Mouse (Mus musculus) megakaryocyte, embryonic 14.5 days (primary cell): ENCODE data around the gene Fam131b. TPM values are rescaled to one million over a fixed set of nuclear protein-coding genes. Genes with fewer than 3 reads are reported as not detected.

Experiments
- H3K27me3 ChIP-seq: replicated peaks from 2 replicates; pipeline ENCODE3; 2012; ENCODE audit warnings: inconsistent platforms
- H3K36me3 ChIP-seq: replicated peaks from 2 replicates; pipeline ENCODE3; 2012; ENCODE audit warnings: low read length, inconsistent platforms, mixed read lengths
- H3K4me1 ChIP-seq: 2 replicates; pipeline ENCODE4 v1.6.1; 2012; ENCODE audit warnings: inconsistent platforms
- H3K4me3 ChIP-seq: replicated peaks from 2 replicates; pipeline ENCODE3; 2012; ENCODE audit warnings: moderate library complexity, mild to moderate bottlenecking, inconsistent platforms
- H3K9me3 ChIP-seq: 2 replicates; pipeline ENCODE4 v1.6.1; 2012; ENCODE audit warnings: inconsistent platforms
- FLI1 ChIP-seq: IDR thresholded peaks from 2 replicates; pipeline ENCODE4 v1.6.1; 2012; ENCODE audit warnings: low read length, inconsistent platforms, mixed read lengths
- GATA1 ChIP-seq: IDR thresholded peaks from 3 replicates; pipeline ENCODE4 v1.6.1; 2012; ENCODE audit warnings: mixed read lengths, low read length, inconsistent platforms, borderline replicate concordance
- polyA plus RNA-seq: library from polyadenylated mRNA; stranded (reverse); fragments of >175 nt; gene quantifications from 2 replicates; pipeline ENCODE4 v1.2.3, GENCODE M21; 2012; ENCODE audit warnings: low replicate concordance; ENCODE audit not compliant: insufficient read depth

The Fam131b gene
- polyA plus RNA-seq, 1 experiment = 0.41 TPM

GRCm38 (mm10) chr6:42349426-42350020 is 25.1 kb upstream of the Fam131b start, which contains the start of gene Zyx:
Gene Zyx (plus strand): TSS chr6:42349630.
- peaks cover 69% of the 10 kb centered on the region for H3K4me1 ChIP-seq
- TF ChIP-seq GATA1 (no peak), FLI1 (peak; percentile 71)
- H3K36me3 ChIP-seq = peaks cover 45% of the 10 kb centered on the region
- peak within 1 kb of the TSS; percentile 98 for H3K4me3 ChIP-seq
- H3K27me3 ChIP-seq = no peaks in the 10 kb centered on the region
- H3K9me3 ChIP-seq = no peaks in the 10 kb centered on the region

DNA sequence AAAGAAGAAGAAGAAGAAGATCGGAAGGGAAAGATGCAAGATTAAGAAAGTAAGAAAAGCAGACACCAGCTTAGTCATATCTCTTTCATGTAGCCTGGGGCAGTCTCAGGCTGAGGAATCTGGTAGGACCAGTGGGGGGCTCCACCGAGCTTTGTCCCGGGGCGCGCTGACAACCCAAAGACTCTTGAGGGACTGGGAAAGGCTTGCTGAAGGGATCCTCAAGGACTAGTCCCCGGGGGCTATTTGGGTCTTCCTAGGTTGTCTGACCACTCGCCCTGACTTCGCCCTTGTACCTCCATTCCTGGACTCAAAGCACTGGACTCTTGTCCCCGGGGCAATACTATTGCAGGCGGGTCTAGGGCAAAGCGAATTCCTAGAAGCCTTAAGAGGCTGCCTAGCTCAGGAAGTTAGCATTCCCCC is 24.6 kb upstream of the Fam131b start:
- no peaks in the 10 kb centered on the region for H3K27me3 ChIP-seq
- peak overlapping the region; percentile 98 for H3K4me3 ChIP-seq
- no peaks in the 10 kb centered on the region for H3K9me3 ChIP-seq
- TF ChIP-seq FLI1 = no peak
- TF ChIP-seq GATA1 = no peak
- peaks cover 40% of the 10 kb centered on the region for H3K36me3 ChIP-seq
- H3K4me1 ChIP-seq = peaks cover 69% of the 10 kb centered on the region

- no peak for TF ChIP-seq GATA1
- no peak for TF ChIP-seq FLI1
- Histone ChIP-seq H3K9me3 (no peaks in the 10 kb centered on the region), H3K4me3 (peak overlapping the region; percentile 98), H3K36me3 (peaks cover 35% of the 10 kb centered on the region), H3K4me1 (peaks cover 69% of the 10 kb centered on the region), H3K27me3 (no peaks in the 10 kb centered on the region)
Observed at GRCm38 (mm10) chr6:42348281-42349005, 24.0 kb upstream of the Fam131b start.

DNA sequence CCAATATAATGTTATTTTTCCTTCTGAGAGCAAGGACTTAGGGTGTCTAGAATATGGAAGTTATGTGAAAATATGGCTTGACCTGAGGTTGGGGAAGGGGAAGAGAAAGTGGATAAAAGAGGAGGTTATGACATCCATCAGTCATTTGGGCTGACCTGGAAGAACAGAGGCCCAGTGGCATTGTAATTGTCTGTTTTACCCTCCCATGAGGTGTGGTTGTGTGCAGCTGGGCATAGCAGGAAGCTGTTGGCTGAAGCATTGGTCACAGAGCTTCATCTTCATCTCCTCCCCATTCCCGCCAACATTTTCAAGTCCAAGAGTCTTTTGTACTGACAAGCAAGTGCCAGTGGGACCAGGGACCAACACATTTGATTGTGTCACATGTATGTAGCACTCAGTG is 19.8 kb upstream of the Fam131b start:
- Histone ChIP-seq H3K36me3 (peaks cover 5% of the 10 kb centered on the region), H3K9me3 (no peaks in the 10 kb centered on the region), H3K4me1 (peaks cover 74% of the 10 kb centered on the region), H3K4me3 (peak overlapping the region; percentile 70), H3K27me3 (no peaks in the 10 kb centered on the region)
- no peak for TF ChIP-seq GATA1
- no peak for TF ChIP-seq FLI1

- no peak for TF ChIP-seq GATA1
- H3K4me3 ChIP-seq = peak overlapping the region; percentile 51
- 0 out of 2 replicates have a peak, but pooled peaks cover 4% of the 10 kb centered on the region for H3K9me3 ChIP-seq
- H3K27me3 ChIP-seq = no peaks in the 10 kb centered on the region
- peaks cover 10% of the 10 kb centered on the region for H3K36me3 ChIP-seq
- peaks cover 70% of the 10 kb centered on the region for H3K4me1 ChIP-seq
Observed at GRCm38 (mm10) chr6:42343361-42344120, 19.1 kb upstream of the Fam131b start.

GRCm38 (mm10) chr6:42342171-42342570 is 17.7 kb upstream of the Fam131b start:
- Histone ChIP-seq H3K27me3 (no peaks in the 10 kb centered on the region), H3K36me3 (peaks cover 10% of the 10 kb centered on the region), H3K9me3 (0 out of 2 replicates have a peak, but pooled peaks cover 4% of the 10 kb centered on the region), H3K4me1 (peaks cover 62% of the 10 kb centered on the region), H3K4me3 (no peak overlapping the region)
- TF ChIP-seq FLI1 = no peak

- H3K4me1 ChIP-seq = peaks cover 50% of the 10 kb centered on the region
- H3K9me3 ChIP-seq = 0 out of 2 replicates have a peak, but pooled peaks cover 4% of the 10 kb centered on the region
- H3K36me3 ChIP-seq = peaks cover 6% of the 10 kb centered on the region
- TF ChIP-seq GATA1 (no peak), FLI1 (no peak)
- H3K4me3 ChIP-seq = no peak overlapping the region
- H3K27me3 ChIP-seq = no peaks in the 10 kb centered on the region
Observed at GRCm38 (mm10) chr6:42339981-42340380, 15.5 kb upstream of the Fam131b start.

GRCm38 (mm10) chr6:42339189-42339588 is 14.7 kb upstream of the Fam131b start:
- TF ChIP-seq GATA1 (no peak), FLI1 (no peak)
- peaks cover 6% of the 10 kb centered on the region for H3K36me3 ChIP-seq
- H3K27me3 ChIP-seq = no peaks in the 10 kb centered on the region

GRCm38 (mm10) chr6:42330946-42331345 is 6.5 kb upstream of the Fam131b start:
- TF ChIP-seq GATA1 = no peak
- no peak for TF ChIP-seq FLI1
- Histone ChIP-seq H3K4me3 (no peak overlapping the region), H3K4me1 (peaks cover 15% of the 10 kb centered on the region), H3K9me3 (peaks cover 8% of the 10 kb centered on the region; the same call in 1 of the 2 replicates), H3K27me3 (peaks cover 7% of the 10 kb centered on the region), H3K36me3 (no peaks in the 10 kb centered on the region)

More at GRCm38 (mm10) chr6:42339189-42339588, 14.7 kb upstream of the Fam131b start:
- Histone ChIP-seq H3K4me1 (peaks cover 42% of the 10 kb centered on the region), H3K4me3 (no peak overlapping the region), H3K9me3 (0 out of 2 replicates have a peak, but pooled peaks cover 4% of the 10 kb centered on the region)
